Mouse (Mus musculus) urinary bladder, postnatal 4 days (tissue): ENCODE results near the gene Barx1.

Experiments used
- DNase-seq, 2 experiments: peaks; one replicate each; pipeline ENCODE4 v3.0.0; 2021 to 2022; ENCODE audit warnings: low spot score in 2 of 2

Gene Barx1

GRCm38 (mm10) chr13:48662431-48663143 is at the start of gene Barx1:
Barx1 (plus strand) TSS chr13:48662998.
- no peak for DNase-seq

- no peak for DNase-seq
Observed at GRCm38 (mm10) chr13:48614525-48614924, 48.3 kb upstream of the Barx1 start.

- DNase-seq, result no peak
Observed at GRCm38 (mm10) chr13:48617774-48618173, 45.0 kb upstream of the Barx1 start.

GRCm38 (mm10) chr13:48618890-48619289 is 43.9 kb upstream of the Barx1 start:
- DNase-seq, result no peak

- peak in 1 of 2 experiments; percentile 63 for DNase-seq
Observed at GRCm38 (mm10) chr13:48624968-48625398, 37.8 kb upstream of the Barx1 start.

- peak; percentile 96 to 98 for DNase-seq
Observed at GRCm38 (mm10) chr13:48625433-48626184, 37.2 kb upstream of the Barx1 start, which contains the start of gene Ptpdc1. Ptpdc1 (minus strand) TSS chr13:48625664.

GRCm38 (mm10) chr13:48631691-48632090 is 31.1 kb upstream of the Barx1 start:
- no peak for DNase-seq

GRCm38 (mm10) chr13:48637706-48638105 is 25.1 kb upstream of the Barx1 start:
- no peak for DNase-seq

GRCm38 (mm10) chr13:48639570-48639969 is 23.2 kb upstream of the Barx1 start:
- DNase-seq, result peak in 1 of 2 experiments; percentile 61

GRCm38 (mm10) chr13:48643072-48643471 is 19.7 kb upstream of the Barx1 start:
- DNase-seq, result peak in 1 of 2 experiments; percentile 20

GRCm38 (mm10) chr13:48643991-48644390 is 18.8 kb upstream of the Barx1 start:
- peak in 1 of 2 experiments; percentile 1 for DNase-seq

- DNase-seq, result no peak
Observed at GRCm38 (mm10) chr13:48646696-48647095, 16.1 kb upstream of the Barx1 start.

GRCm38 (mm10) chr13:48650615-48651014 is 12.2 kb upstream of the Barx1 start:
- DNase-seq, result no peak

GRCm38 (mm10) chr13:48651132-48652065 is 11.4 kb upstream of the Barx1 start:
- no peak for DNase-seq

- peak in 1 of 2 experiments; percentile 74 for DNase-seq
Observed at GRCm38 (mm10) chr13:48653788-48654770, 8.7 kb upstream of the Barx1 start.

- DNase-seq, result no peak
Observed at GRCm38 (mm10) chr13:48655637-48656036, 7.2 kb upstream of the Barx1 start.

GRCm38 (mm10) chr13:48657791-48658190 is 5.0 kb upstream of the Barx1 start:
- DNase-seq, result no peak

- DNase-seq, result no peak
Observed at GRCm38 (mm10) chr13:48658588-48659253, 4.1 kb upstream of the Barx1 start.

- DNase-seq, result no peak
Observed at GRCm38 (mm10) chr13:48659254-48660220, 3.3 kb upstream of the Barx1 start.
